Mouse (Mus musculus) hindbrain, embryonic 11.5 days (tissue): ENCODE measurements around the gene Tmem52. TPM values are rescaled to one million over a fixed set of nuclear protein-coding genes. Genes with fewer than 3 reads are reported as not detected.
A peak's percentile ranks its signal among the peaks of the same experiment; 100 is the strongest.
"Not testable (repeated sequence)": the region's sequence is repeated elsewhere in the genome, so short reads cannot be mapped to it uniquely, and the experiment has no call there.

Source experiments
- ATAC-seq: fragments of 200-750 bp; cut with Nextera tagmentation; 2 replicates; pipeline ENCODE4 v1.8.0; 2017; ENCODE audit warnings: mild to moderate bottlenecking, moderate TSS enrichment, moderate library complexity; ENCODE audit not compliant: low FRiP score
- DNase-seq: peaks from one replicate; pipeline ENCODE4 v3.0.0-alpha.2; 2015; ENCODE audit warnings: low spot score
- H3K27ac ChIP-seq: fragments of 300-500 bp; sonication (generic); 2 replicates; pipeline ENCODE4 v1.5.1; 2014; ENCODE audit warnings: mild to moderate bottlenecking, low read depth, low read length
- H3K27me3 ChIP-seq: fragments of 300-500 bp; sonication (generic); 2 replicates; pipeline ENCODE4 v1.6.1; 2014; ENCODE audit warnings: mild to moderate bottlenecking, low read length, moderate library complexity, mixed read lengths; ENCODE audit not compliant: control insufficient read depth, insufficient read depth
- H3K36me3 ChIP-seq: fragments of 300-500 bp; sonication (generic); 2 replicates; pipeline ENCODE4 v1.6.1; 2014; ENCODE audit warnings: mild to moderate bottlenecking, low read length, moderate library complexity, mixed read lengths; ENCODE audit not compliant: control insufficient read depth, insufficient read depth
- H3K4me1 ChIP-seq: fragments of 300-500 bp; sonication (generic); replicated peaks from 2 replicates; pipeline ENCODE4 v1.6.1; 2014; ENCODE audit warnings: low read length, mixed read lengths; ENCODE audit not compliant: control insufficient read depth, insufficient read depth
- H3K4me2 ChIP-seq: fragments of 300-500 bp; sonication (generic); replicated peaks from 2 replicates; pipeline ENCODE4 v1.6.1; 2014; ENCODE audit warnings: mild to moderate bottlenecking, low read depth, low read length
- H3K4me3 ChIP-seq: fragments of 300-500 bp; sonication (generic); 2 replicates; pipeline ENCODE4 v1.5.1; 2014; ENCODE audit warnings: low read depth, low read length
- H3K9ac ChIP-seq: fragments of 300-500 bp; sonication (generic); 2 replicates; pipeline ENCODE4 v1.6.1; 2014; ENCODE audit warnings: low read depth, low read length
- H3K9me3 ChIP-seq: fragments of 300-500 bp; sonication (generic); 2 replicates; pipeline ENCODE4 v1.6.1; 2016; ENCODE audit warnings: low read length; ENCODE audit not compliant: control insufficient read depth
- WGBS: fragments of 180-500 bp; shearing (Covaris S2); extraction: QIAGEN DNeasy Blood & Tissue Kit; methylation state at CpG from one replicate; pipeline ENCODE4 v1.1.7; 2014; 5-methylcytosine and 5-hydroxymethylcytosine counted together
- polyA plus RNA-seq: library from polyadenylated mRNA; unstranded; fragments of >200 nt; fragmentation: Nextera tagmentation; extraction: Ambion mirVana; gene quantifications from 2 replicates; pipeline ENCODE4 v1.2.1, GENCODE M21; 2014

The Tmem52 gene
- polyA plus RNA-seq: 0.37 TPM in 1 of 2 replicates, not detected in the other

DNA sequence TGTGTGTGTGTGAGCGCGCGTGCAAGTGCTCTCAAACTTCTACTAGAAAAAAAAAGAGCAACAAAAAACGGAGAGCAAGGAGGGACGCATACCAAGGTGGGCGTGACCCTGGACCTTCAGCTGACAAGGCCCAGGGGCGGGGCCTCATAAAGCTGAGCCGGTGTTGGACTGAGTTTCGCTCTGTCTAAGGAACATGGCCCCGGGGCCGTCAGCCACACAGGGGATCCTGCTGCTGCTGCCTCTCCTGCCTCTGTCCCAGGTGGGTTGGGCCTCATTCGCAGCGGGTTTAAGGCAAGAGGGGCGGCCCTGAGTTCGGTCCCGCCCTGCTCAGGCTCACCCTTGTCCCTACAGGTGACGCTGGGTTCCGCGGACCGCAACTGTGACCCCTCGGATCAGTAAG lies at the start of gene Tmem52:
Gene Tmem52 (plus strand): TSS at position 163 of the 400 bp plus-strand sequence.
- Histone ChIP-seq H3K27ac (no peak within 1 kb of the TSS), H3K9me3 (no peaks in the 10 kb centered on the region), H3K9ac (no peak within 1 kb of the TSS), H3K4me3 (no peak within 1 kb of the TSS), H3K36me3 (no peaks in the 10 kb centered on the region), H3K27me3 (no peaks in the 10 kb centered on the region), H3K4me2 (no peak within 1 kb of the TSS), H3K4me1 (no peaks in the 10 kb centered on the region)
- DNase-seq (peak; percentile 37), ATAC-seq (no peak)
- WGBS: 12% methylated on average over 21 of the region's 21 CpGs

DNA sequence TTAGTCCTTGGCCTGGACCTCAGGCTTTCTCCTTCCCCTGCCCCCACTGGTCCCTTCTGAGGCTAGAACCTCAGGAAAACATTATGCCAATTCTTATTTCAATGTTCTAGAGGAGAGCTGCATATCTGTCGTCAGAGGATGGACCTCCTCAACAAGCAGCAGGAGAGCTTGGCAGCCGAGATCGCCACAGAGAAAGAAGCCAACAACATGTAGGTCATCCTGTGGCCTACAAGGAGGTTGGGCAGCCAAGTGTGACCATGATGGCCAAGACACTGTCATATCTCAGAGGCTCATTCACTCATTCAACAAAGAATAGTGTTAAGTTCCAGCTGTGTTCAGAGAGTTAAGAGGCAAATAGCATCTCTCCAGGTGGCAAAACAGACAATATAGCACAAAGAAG lies 48.8 kb upstream of the Tmem52 start:
- Histone ChIP-seq H3K27ac (no peak overlapping the region), H3K4me1 (no peaks in the 10 kb centered on the region), H3K4me3 (no peak overlapping the region), H3K9ac (no peak overlapping the region), H3K36me3 (no peaks in the 10 kb centered on the region), H3K9me3 (no peaks in the 10 kb centered on the region), H3K27me3 (no peaks in the 10 kb centered on the region), H3K4me2 (no peak overlapping the region)
- DNase-seq: no peak
- ATAC-seq: no peak
- 84% methylated on average over 3 of the region's 3 CpGs for WGBS

DNA sequence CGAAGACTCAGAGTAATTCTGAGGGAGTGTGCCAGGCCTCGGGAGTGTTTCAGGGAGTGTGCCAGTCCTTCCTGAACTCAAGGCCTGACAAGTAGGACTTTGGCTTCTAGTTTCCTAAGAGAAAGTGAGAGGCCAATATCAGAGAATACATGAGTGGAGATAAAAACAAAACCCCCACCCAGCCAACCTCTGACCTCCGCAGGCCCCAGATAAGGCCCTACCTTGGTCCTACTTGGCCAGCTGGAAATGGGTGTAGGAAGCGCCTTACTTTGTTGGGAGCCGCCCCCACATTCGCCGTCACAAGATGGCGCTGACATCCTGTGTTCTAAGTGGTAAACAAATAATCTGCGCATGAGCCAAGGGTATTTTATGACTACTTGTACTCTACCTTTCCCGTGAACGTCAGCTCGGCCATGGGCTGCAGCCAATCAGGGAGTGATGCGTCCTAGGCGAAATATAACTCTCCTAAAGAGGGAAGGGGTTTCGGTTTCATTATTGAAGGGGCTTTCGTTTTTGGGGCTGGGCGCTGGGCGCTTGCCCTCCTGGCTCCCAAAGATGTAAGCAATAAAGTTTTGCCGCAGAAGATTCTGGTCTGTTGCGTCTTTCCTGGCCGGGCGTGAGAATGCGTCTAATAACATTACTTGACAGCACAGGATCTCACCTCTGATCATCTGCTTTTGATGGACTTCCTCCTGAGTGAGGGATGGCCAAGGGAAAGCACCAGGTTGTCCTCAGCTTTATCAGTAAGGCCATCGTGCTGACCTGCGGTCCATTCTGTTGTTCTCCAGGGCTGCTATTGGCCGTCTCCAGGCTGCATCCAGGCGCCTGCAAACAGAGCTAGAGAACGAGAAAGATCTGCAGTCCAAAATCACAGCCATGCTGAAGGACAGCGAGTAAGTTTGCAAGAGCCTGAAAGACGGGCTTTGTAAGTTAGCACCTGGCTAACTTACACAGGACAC lies 47.2 kb upstream of the Tmem52 start:
- not testable (repeated sequence) for H3K36me3 ChIP-seq, H3K27me3 ChIP-seq, DNase-seq, H3K4me2 ChIP-seq, H3K9ac ChIP-seq, ATAC-seq, H3K9me3 ChIP-seq, H3K4me1 ChIP-seq, H3K4me3 ChIP-seq, H3K27ac ChIP-seq
- WGBS: 90% methylated on average over 20 of the region's 30 CpGs

DNA sequence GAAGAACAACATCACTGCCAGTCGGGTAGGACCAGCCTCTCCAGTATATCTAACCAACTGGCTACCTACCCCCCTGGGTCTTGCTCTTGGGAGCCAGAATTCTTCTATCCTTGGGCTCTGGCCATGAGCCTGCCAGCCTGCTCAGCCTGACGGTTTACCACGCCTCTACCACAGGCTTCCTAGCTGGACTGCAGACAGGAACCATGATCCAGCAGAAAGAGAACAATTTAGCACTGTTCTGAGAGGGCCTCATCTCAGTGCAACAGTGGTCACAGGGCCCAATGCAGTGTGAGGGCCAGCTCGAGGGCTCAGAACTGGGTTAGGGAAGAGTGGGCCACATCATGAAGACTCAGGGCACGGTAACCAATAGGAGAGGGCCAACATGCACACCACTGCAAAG lies 44.9 kb upstream of the Tmem52 start:
- Histone ChIP-seq H3K36me3 (no peaks in the 10 kb centered on the region), H3K4me1 (no peaks in the 10 kb centered on the region), H3K4me3 (no peak overlapping the region), H3K27ac (no peak overlapping the region), H3K9me3 (no peaks in the 10 kb centered on the region), H3K9ac (no peak overlapping the region), H3K4me2 (no peak overlapping the region), H3K27me3 (no peaks in the 10 kb centered on the region)
- ATAC-seq: no peak
- 88% methylated on average over 5 of the region's 5 CpGs for WGBS
- no peak for DNase-seq

DNA sequence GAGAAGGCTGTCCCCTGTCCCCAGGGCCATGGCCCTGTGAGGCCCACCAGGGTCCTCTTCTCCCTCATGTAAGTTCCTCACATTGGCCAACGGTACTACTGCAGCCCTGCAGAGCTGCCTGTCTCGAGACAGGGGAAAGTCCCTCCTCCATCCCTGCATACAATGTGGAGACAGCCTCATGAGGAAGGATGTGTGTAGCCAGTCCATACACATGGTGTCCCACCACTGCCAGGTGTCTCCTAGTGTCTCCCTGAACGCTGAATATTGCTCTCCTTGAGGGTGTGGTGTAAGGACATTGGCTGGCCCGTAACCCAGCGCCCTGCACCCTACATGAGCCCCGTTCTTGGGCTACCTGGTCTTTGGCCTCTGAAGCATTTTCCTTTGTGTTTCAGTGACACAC lies 42.6 kb upstream of the Tmem52 start:
- H3K36me3 ChIP-seq: no peaks in the 10 kb centered on the region
- ATAC-seq (no peak), DNase-seq (no peak)
- H3K4me1 ChIP-seq: no peaks in the 10 kb centered on the region
- H3K4me2 ChIP-seq: no peak overlapping the region
- H3K27ac ChIP-seq: no peak overlapping the region
- H3K4me3 ChIP-seq: no peak overlapping the region
- no peaks in the 10 kb centered on the region for H3K27me3 ChIP-seq
- H3K9ac ChIP-seq: no peak overlapping the region
- no peaks in the 10 kb centered on the region for H3K9me3 ChIP-seq
- 89% methylated on average over 6 of the region's 6 CpGs for WGBS

DNA sequence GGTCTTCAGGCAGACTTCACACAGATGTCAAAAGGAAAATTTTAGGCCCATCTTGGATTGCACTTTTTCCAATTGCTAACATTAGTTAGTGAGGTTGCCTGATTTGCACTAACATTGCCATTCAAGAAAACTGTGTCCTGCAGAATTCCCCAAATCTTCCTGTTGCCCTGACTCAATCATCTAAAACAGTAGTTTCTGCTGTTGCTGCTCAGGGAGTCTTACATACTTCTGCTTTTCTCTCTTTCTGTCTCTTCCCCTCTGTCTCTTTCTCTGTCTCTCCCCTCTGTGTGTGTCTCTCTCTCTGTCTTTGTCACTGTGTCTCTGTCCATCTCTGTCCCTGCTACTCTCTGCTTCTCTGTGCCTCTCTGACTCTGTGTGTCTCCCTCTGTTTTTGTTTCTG lies 40.5 kb upstream of the Tmem52 start:
- ATAC-seq: no peak
- Histone ChIP-seq H3K9me3 (no peaks in the 10 kb centered on the region), H3K4me2 (no peak overlapping the region), H3K4me1 (no peaks in the 10 kb centered on the region), H3K9ac (no peak overlapping the region), H3K27ac (no peak overlapping the region), H3K27me3 (no peaks in the 10 kb centered on the region), H3K36me3 (no peaks in the 10 kb centered on the region), H3K4me3 (no peak overlapping the region)
- DNase-seq: no peak

DNA sequence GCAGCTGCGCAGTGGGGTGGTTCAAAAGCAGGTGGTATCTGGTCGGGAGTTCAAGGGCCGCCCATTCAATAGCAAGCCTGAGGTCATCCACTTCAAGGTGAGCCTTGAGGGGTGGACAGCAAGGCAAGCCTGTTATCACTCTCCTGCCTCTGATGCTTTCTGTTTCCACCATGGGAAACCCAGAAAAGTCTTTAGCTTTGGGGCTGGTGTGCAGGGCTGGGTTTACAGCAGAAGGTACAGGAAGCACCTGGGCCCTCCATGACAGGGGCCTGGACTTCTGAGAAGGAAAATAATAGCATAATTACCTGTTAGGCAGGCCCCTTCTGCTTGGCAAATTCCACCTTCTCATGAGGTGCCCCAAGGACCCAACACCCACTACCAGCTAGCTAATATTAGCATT lies 39.7 kb upstream of the Tmem52 start:
- H3K9ac ChIP-seq: no peak overlapping the region
- no peaks in the 10 kb centered on the region for H3K9me3 ChIP-seq
- DNase-seq (no peak), ATAC-seq (no peak)
- WGBS: 93% methylated on average over 3 of the region's 3 CpGs
- H3K4me1 ChIP-seq: no peaks in the 10 kb centered on the region
- no peaks in the 10 kb centered on the region for H3K27me3 ChIP-seq
- no peak overlapping the region for H3K27ac ChIP-seq
- H3K36me3 ChIP-seq: no peaks in the 10 kb centered on the region
- no peak overlapping the region for H3K4me2 ChIP-seq
- H3K4me3 ChIP-seq: no peak overlapping the region

DNA sequence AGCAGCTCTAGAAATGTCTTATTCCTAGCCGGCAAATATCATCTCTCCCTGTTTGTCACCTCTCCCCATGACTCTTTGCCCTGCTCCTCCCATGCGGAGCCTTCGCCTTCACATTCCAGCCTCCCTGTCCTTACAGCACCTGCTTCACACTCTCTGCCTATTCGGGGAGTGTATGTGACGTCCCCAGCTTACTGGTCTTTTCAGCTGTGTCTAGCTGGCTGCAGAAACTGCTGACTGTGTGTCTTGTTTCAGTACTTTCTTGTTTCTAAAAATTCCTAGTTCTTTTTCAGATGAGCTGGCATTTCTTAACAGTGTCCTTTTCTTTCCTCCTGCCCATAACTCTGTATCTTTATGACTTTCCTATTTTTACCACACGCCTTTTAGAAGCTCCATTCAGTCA lies 36.6 kb upstream of the Tmem52 start:
- Histone ChIP-seq H3K9ac (no peak overlapping the region), H3K4me1 (no peaks in the 10 kb centered on the region), H3K36me3 (no peaks in the 10 kb centered on the region), H3K4me2 (no peak overlapping the region), H3K27ac (no peak overlapping the region), H3K4me3 (no peak overlapping the region), H3K27me3 (no peaks in the 10 kb centered on the region), H3K9me3 (no peaks in the 10 kb centered on the region)
- ATAC-seq (no peak), DNase-seq (no peak)
- 90% methylated on average over 6 of the region's 6 CpGs for WGBS

DNA sequence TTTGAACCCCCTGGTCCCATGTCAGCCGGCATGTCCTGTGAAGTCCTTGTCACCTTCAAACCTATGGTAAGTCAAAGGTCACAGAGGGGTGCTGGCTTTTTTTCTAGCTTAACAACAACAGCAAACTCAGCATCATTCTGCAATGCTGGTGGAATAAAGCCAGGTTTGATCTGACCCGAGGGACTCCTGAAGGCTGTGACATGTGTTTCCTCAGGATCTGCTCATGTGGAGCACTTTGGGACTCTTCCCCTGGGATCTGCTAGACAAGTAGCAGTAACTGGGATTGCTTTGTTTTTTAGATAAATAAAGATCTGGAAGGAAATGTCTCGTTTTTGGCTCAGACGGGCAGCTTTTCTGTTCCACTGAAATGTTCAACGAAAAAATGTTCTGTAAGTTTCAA lies 34.9 kb upstream of the Tmem52 start:
- no peaks in the 10 kb centered on the region for H3K27me3 ChIP-seq
- WGBS: 79% methylated on average over 5 of the region's 5 CpGs
- H3K4me1 ChIP-seq: no peaks in the 10 kb centered on the region
- H3K4me3 ChIP-seq: no peak overlapping the region
- no peaks in the 10 kb centered on the region for H3K9me3 ChIP-seq
- H3K36me3 ChIP-seq: no peaks in the 10 kb centered on the region
- no peak for DNase-seq
- H3K4me2 ChIP-seq: no peak overlapping the region
- H3K27ac ChIP-seq: no peak overlapping the region
- H3K9ac ChIP-seq: no peak overlapping the region
- no peak for ATAC-seq
